Mouse (Mus musculus): ENCODE measurements at regions not wholly inside any gene's neighbourhood (a gene's known extent, or its start where the extent isn't known, plus 50 kb on each side); places are given as distances from the start of the nearest gene placed in this dataset.

DNA sequence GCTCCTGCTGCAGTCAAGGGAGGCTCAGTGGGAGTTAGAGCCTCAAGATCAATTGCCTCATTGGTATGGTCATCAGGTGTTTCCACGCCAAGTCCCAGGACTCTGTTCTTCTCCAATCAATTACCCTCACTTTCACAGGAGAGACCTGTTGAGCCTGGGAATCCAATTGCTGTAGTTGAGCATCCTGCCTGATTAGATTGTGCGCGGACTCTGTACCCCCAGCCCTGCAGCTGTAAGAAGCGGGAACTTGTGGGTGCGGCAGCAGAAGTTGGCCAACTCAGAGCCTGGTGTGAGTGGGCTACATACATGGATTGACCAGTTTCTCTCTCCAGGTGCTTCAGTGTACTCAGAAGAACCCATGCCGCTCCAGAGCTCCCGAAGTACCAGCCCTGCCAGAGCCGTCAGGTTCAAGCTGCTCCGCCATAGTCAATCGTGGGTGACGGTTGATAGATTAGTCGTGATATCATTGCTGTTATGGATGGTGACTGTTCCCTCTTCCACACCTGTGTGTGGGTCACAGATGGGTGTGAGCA is 62.2 kb upstream of the Dlk1 start:
- TF ChIP-seq POLR2A (IDR thresholded peaks at IDR 0.05; ENCODE audit: control insufficient read depth, low read depth, low read length) (no peak), CTCF (IDR thresholded peaks at IDR 0.05; ENCODE audit: control insufficient read depth, insufficient read depth, insufficient replicate concordance, low read depth, low read length) (no peak)

All from testis, adult 2 months (tissue).